Mouse (Mus musculus) CH12.LX (cell line): Measurements from ENCODE around the gene Lhx4. TPM values are rescaled to one million over a fixed set of nuclear protein-coding genes. Genes with fewer than 3 reads are reported as not detected.

Experiments
- DNase-seq: peaks from one replicate; pipeline ENCODE4 v3.0.0-alpha.2; 2013; ENCODE audit errors: extremely low read depth
- H3K27ac ChIP-seq: 2 replicates; pipeline ENCODE4 v1.5.1; 2012; ENCODE audit warnings: low read depth, mild to moderate bottlenecking, control low read depth, moderate library complexity; ENCODE audit not compliant: insufficient read depth
- H3K27me3 ChIP-seq: replicated peaks from 2 replicates; pipeline ENCODE3; 2012; ENCODE audit warnings: inconsistent platforms
- H3K36me3 ChIP-seq, 2 experiments: replicated peaks in 1 of 2; 2 replicates each; pipeline versions ENCODE3 to v1.6.1; 2012; ENCODE audit warnings: inconsistent platforms in 1 of 2, low read length in 1 of 2, mild to moderate bottlenecking in 1 of 2, mixed read lengths in 1 of 2, moderate library complexity in 1 of 2; ENCODE audit not compliant: control insufficient read depth in 1 of 2, insufficient read depth in 1 of 2
- H3K4me1 ChIP-seq, 2 experiments: 2 replicates each; pipeline ENCODE4 v1.6.1; 2012; ENCODE audit warnings: inconsistent platforms in 1 of 2, moderate library complexity in 1 of 2; ENCODE audit not compliant: insufficient read depth in 2 of 2, control insufficient read depth in 1 of 2
- H3K4me2 ChIP-seq: 2 replicates; pipeline ENCODE4 v1.6.1; 2012; ENCODE audit warnings: low read depth, mild to moderate bottlenecking, control low read depth; ENCODE audit not compliant: poor library complexity, insufficient read depth, severe bottlenecking
- H3K4me3 ChIP-seq, 3 experiments: fragments of 150-350 bp in 1 of 3; sonication (generic) in 1 of 3; replicated peaks in 1 of 3; 2 replicates each; pipeline versions ENCODE3 to v1.5.1; 2011 to 2012; ENCODE audit warnings: low read depth in 2 of 3, low read length in 2 of 3, mild to moderate bottlenecking in 2 of 3, moderate library complexity in 2 of 3, control low read depth in 1 of 3, improper control_type of control experiment in 1 of 3, inconsistent platforms in 1 of 3, mixed read lengths in 1 of 3; ENCODE audit not compliant: poor library complexity in 1 of 3
- H3K79me2 ChIP-seq: replicated peaks from 2 replicates; pipeline ENCODE4 v1.6.1; 2012; ENCODE audit warnings: mild to moderate bottlenecking, moderate library complexity; ENCODE audit not compliant: control insufficient read depth, poor library complexity, insufficient read depth, severe bottlenecking; ENCODE audit errors: extremely low read depth
- H3K9ac ChIP-seq: 2 replicates; pipeline ENCODE4 v1.6.1; 2012; ENCODE audit warnings: low read depth, mild to moderate bottlenecking, control low read depth, moderate library complexity; ENCODE audit not compliant: insufficient read depth
- H3K9me3 ChIP-seq: replicated peaks from 2 replicates; pipeline ENCODE3; 2012; ENCODE audit warnings: low read length, inconsistent platforms, mixed read lengths
- CHD1 ChIP-seq: IDR thresholded peaks from 2 replicates; pipeline ENCODE4 v1.6.1; 2012; ENCODE audit warnings: low read depth, low read length, improper control_type of control experiment, inconsistent platforms
- CHD2 ChIP-seq: IDR thresholded peaks from 2 replicates; pipeline ENCODE4 v1.6.1; 2011; ENCODE audit warnings: low read length, improper control_type of control experiment
- CTCF ChIP-seq, 2 experiments: IDR thresholded peaks in 1 of 2; conservative IDR thresholded peaks in 1 of 2; 2 replicates each; pipeline ENCODE4 v1.5.1; 2011 to 2012; ENCODE audit warnings: low read depth in 2 of 2, low read length in 2 of 2, improper control_type of control experiment in 1 of 2, inconsistent platforms in 1 of 2, mild to moderate bottlenecking in 1 of 2, moderate library complexity in 1 of 2
- ELF1 ChIP-seq: IDR thresholded peaks from 2 replicates; pipeline ENCODE4 v1.6.1; 2014; ENCODE audit warnings: low read depth, mild to moderate bottlenecking, inconsistent platforms, low read length, improper control_type of control experiment
- ETS1 ChIP-seq: conservative IDR thresholded peaks from 2 replicates; pipeline ENCODE4 v1.6.1; 2012; ENCODE audit warnings: low read depth, mild to moderate bottlenecking, inconsistent platforms, low read length, improper control_type of control experiment, moderate library complexity
- GABPA ChIP-seq: IDR thresholded peaks from 2 replicates; pipeline ENCODE4 v1.6.1; 2012; ENCODE audit warnings: low read depth, low read length, improper control_type of control experiment, inconsistent platforms; ENCODE audit not compliant: insufficient replicate concordance
- HCFC1 ChIP-seq: IDR thresholded peaks from 2 replicates; pipeline ENCODE4 v1.6.1; 2012; ENCODE audit warnings: low read depth, mild to moderate bottlenecking, inconsistent platforms, low read length, improper control_type of control experiment
- JUN ChIP-seq: IDR thresholded peaks from 2 replicates; pipeline ENCODE4 v1.6.1; 2011; ENCODE audit warnings: low read depth, mild to moderate bottlenecking, low read length, improper control_type of control experiment, moderate library complexity; ENCODE audit not compliant: insufficient read depth
- JUND ChIP-seq: conservative IDR thresholded peaks from 2 replicates; pipeline ENCODE4 v1.6.1; 2011; ENCODE audit warnings: low read depth, low read length, improper control_type of control experiment
- KAT2A ChIP-seq: IDR thresholded peaks from 2 replicates; pipeline ENCODE4 v1.6.1; 2012; ENCODE audit warnings: low read length, improper control_type of control experiment, inconsistent platforms; ENCODE audit not compliant: insufficient replicate concordance
- MAFK ChIP-seq: IDR thresholded peaks from 2 replicates; pipeline ENCODE4 v1.6.1; 2011; ENCODE audit warnings: low read length, improper control_type of control experiment; ENCODE audit not compliant: insufficient replicate concordance
- MAX ChIP-seq: IDR thresholded peaks from 2 replicates; pipeline ENCODE4 v1.6.1; 2011; ENCODE audit warnings: low read length, improper control_type of control experiment
- MAZ ChIP-seq: IDR thresholded peaks from 2 replicates; pipeline ENCODE4 v1.6.1; 2012; ENCODE audit warnings: low read depth, mild to moderate bottlenecking, inconsistent platforms, low read length, improper control_type of control experiment, moderate library complexity
- MXI1 ChIP-seq: IDR thresholded peaks from 2 replicates; pipeline ENCODE4 v1.6.1; 2011; ENCODE audit warnings: mild to moderate bottlenecking, low read depth, low read length, improper control_type of control experiment
- MYC ChIP-seq: IDR thresholded peaks from 2 replicates; pipeline ENCODE4 v1.6.1; 2011; ENCODE audit warnings: low read depth, mild to moderate bottlenecking, improper control_type of control experiment, low read length
- NELFE ChIP-seq: IDR thresholded peaks from 2 replicates; pipeline ENCODE4 v1.6.1; 2011; ENCODE audit warnings: low read depth, low read length, improper control_type of control experiment
- NRF1 ChIP-seq: IDR thresholded peaks from 2 replicates; pipeline ENCODE4 v1.6.1; 2014; ENCODE audit warnings: low read depth, mild to moderate bottlenecking, inconsistent platforms, low read length, improper control_type of control experiment, moderate library complexity
- POLR2AphosphoS2 ChIP-seq: IDR thresholded peaks from 2 replicates; pipeline ENCODE4 v1.6.1; 2011; ENCODE audit warnings: low read depth, low read length, improper control_type of control experiment
- RCOR1 ChIP-seq: conservative IDR thresholded peaks from 2 replicates; pipeline ENCODE4 v1.6.1; 2012; ENCODE audit warnings: low read depth, mild to moderate bottlenecking, inconsistent platforms, low read length, improper control_type of control experiment
- SIN3A ChIP-seq: IDR thresholded peaks from 2 replicates; pipeline ENCODE4 v1.6.1; 2012; ENCODE audit warnings: low read length, improper control_type of control experiment, inconsistent platforms
- SMC3 ChIP-seq: IDR thresholded peaks from 2 replicates; pipeline ENCODE4 v1.6.1; 2011; ENCODE audit warnings: low read depth, low read length, improper control_type of control experiment
- TBP ChIP-seq: conservative IDR thresholded peaks from 2 replicates; pipeline ENCODE4 v1.6.1; 2011; ENCODE audit warnings: low read depth, low read length, improper control_type of control experiment
- UBTF ChIP-seq: IDR thresholded peaks from 2 replicates; pipeline ENCODE4 v1.6.1; 2012; ENCODE audit warnings: low read depth, mild to moderate bottlenecking, inconsistent platforms, low read length, improper control_type of control experiment, moderate library complexity
- USF1 ChIP-seq: IDR thresholded peaks from 2 replicates; pipeline ENCODE4 v1.6.1; 2014; ENCODE audit warnings: low read depth, mild to moderate bottlenecking, inconsistent platforms, low read length, improper control_type of control experiment
- ZC3H11A ChIP-seq: IDR thresholded peaks from 2 replicates; pipeline ENCODE4 v1.6.1; 2012; ENCODE audit warnings: low read depth, mild to moderate bottlenecking, inconsistent platforms, low read length, improper control_type of control experiment
- ZNF384 ChIP-seq: IDR thresholded peaks from 2 replicates; pipeline ENCODE4 v1.6.1; 2012; ENCODE audit warnings: low read depth, low read length, improper control_type of control experiment, inconsistent platforms
- dilution Hi-C: fragments of 300-500 bp; cut with MboI; formaldehyde crosslinking; loops from 2 replicates; pipeline ENCODE4 v1.14.3; 2020; ENCODE audit warnings: low sequenced_read_pairs; ENCODE audit not compliant: extremely low pct_unique_long_range_greater_than_20kb, extremely low pct_ligation_motif_present
- in situ Hi-C: fragments of 300-500 bp; cut with MboI; formaldehyde crosslinking; loops from 3 replicates; pipeline ENCODE4 v1.14.3; 2019; ENCODE audit warnings: low sequenced_read_pairs, low pct_ligation_motif_present, low pct_unique_long_range_greater_than_20kb, mixed read lengths
- polyA plus RNA-seq: library from polyadenylated mRNA; unstranded; fragments of >175 nt; gene quantifications from 2 replicates; pipeline ENCODE4 v1.2.1, GENCODE M21; 2012; ENCODE audit warnings: low read depth; ENCODE audit not compliant: insufficient read length
- total RNA-seq, 2 experiments: library from RNA; depleted of rRNA; stranded (reverse); fragments of 300-350 nt in 1 of 2; fragments of >200 nt in 1 of 2; gene quantifications; 2 replicates each; pipeline ENCODE4 v1.2.3; 2012 to 2014

Lhx4 gene
- total and polyA plus RNA-seq, 3 experiments = not detected

DNA sequence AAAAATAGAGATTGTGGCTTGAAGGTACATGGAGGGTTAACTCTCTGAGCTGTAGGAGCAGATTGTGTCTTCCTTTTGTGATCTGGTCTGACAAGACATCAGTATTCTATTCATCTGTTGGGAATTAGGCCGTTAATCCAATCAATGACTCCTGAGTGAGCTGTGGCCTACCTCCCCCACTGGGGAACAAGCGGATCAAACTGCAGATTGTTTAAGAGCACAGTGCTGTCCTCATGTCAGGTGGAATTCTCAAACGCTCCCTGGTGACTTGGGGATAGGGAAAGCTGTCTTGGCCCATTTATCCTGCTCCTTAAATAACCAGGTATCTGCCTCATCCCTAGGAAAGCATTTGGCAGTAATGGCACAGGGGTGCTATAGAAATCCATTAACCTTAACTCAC, 96.5 kb downstream of the Lhx4 start:
- TF ChIP-seq SMC3 = no peak
- TF ChIP-seq MXI1 = no peak
- no peak for TF ChIP-seq USF1
- TF ChIP-seq CHD2 = no peak
- TF ChIP-seq CHD1 = no peak
- TF ChIP-seq HCFC1 = no peak
- no peak for TF ChIP-seq RCOR1
- no peak for TF ChIP-seq GABPA
- no peak for TF ChIP-seq ZNF384
- TF ChIP-seq JUN = no peak
- no peak for TF ChIP-seq ZC3H11A
- TF ChIP-seq MAX = no peak
- TF ChIP-seq TBP = no peak
- TF ChIP-seq ETS1 = no peak
- TF ChIP-seq UBTF = no peak
- no peak for TF ChIP-seq SIN3A
- no peak for TF ChIP-seq NRF1
- TF ChIP-seq MAZ = no peak
- TF ChIP-seq JUND = no peak
- no peak for TF ChIP-seq MAFK
- H3K4me2 ChIP-seq = no peak overlapping the region
- dilution Hi-C loops (no loop called here), in situ Hi-C loops (no loop called here)
- no peak overlapping the region for H3K9ac ChIP-seq
- no peak overlapping the region for H3K27ac ChIP-seq
- DNase-seq = no peak
- H3K36me3 ChIP-seq = peaks cover 0 to 2% of the 10 kb centered on the region in 2 experiments
- no peak overlapping the region for H3K4me3 ChIP-seq
- H3K9me3 ChIP-seq = no peaks in the 10 kb centered on the region
- peaks cover 4 to 6% of the 10 kb centered on the region in 2 experiments; a peak in 2 of 4 replicates for H3K4me1 ChIP-seq
- no peaks in the 10 kb centered on the region for H3K79me2 ChIP-seq
- no peaks in the 10 kb centered on the region for H3K27me3 ChIP-seq

- no peak overlapping the region for H3K4me3 ChIP-seq
- dilution Hi-C loops = no loop called here
- peaks cover 0 to 2% of the 10 kb centered on the region in 2 experiments for H3K36me3 ChIP-seq
- no peak overlapping the region for H3K9ac ChIP-seq
- H3K9me3 ChIP-seq = no peaks in the 10 kb centered on the region
- H3K4me2 ChIP-seq = no peak overlapping the region
- peaks cover 4 to 15% of the 10 kb centered on the region in 2 experiments; a peak in 3 of 4 replicates for H3K4me1 ChIP-seq
- no peaks in the 10 kb centered on the region for H3K27me3 ChIP-seq
- in situ Hi-C loops = no loop called here
- no peak overlapping the region for H3K27ac ChIP-seq
- DNase-seq = no peak
- TF ChIP-seq NELFE (no peak), ZNF384 (no peak), POLR2AphosphoS2 (no peak), GABPA (no peak), RCOR1 (no peak), CTCF (conservative IDR thresholded peaks at IDR 0.05 in 1 of 2, IDR thresholded peaks at IDR 0.05 in 1 of 2; ENCODE audit: low read depth in 2 of 2, low read length in 2 of 2) (no peak), ELF1 (no peak), KAT2A (no peak), MYC (no peak), USF1 (no peak)
- no peaks in the 10 kb centered on the region for H3K79me2 ChIP-seq
Measured at GRCm38 (mm10) chr1:155650121-155650846, 101.2 kb downstream of the Lhx4 start.
